Mouse (Mus musculus) brain, embryonic 14.5 days (tissue): ENCODE measurements at regions not wholly inside any gene's neighbourhood (a gene's known extent, or its start where the extent isn't known, plus 50 kb on each side); places are given as distances from the start of the nearest gene placed in this dataset.

Experiments
- CTCF ChIP-seq: fragments of 200-500 bp; IDR thresholded peaks from 2 replicates; pipeline ENCODE4 v1.5.1; 2012; ENCODE audit warnings: inconsistent platforms, mild to moderate bottlenecking, moderate library complexity, borderline replicate concordance; ENCODE audit not compliant: insufficient read depth, insufficient read length; ENCODE audit errors: extremely low read depth
- POLR2A ChIP-seq: fragments of 200-500 bp; IDR thresholded peaks from 2 replicates; pipeline ENCODE4 v1.6.1; 2012; ENCODE audit warnings: mild to moderate bottlenecking, inconsistent platforms, borderline replicate concordance; ENCODE audit not compliant: poor library complexity, insufficient read depth, insufficient read length, severe bottlenecking; ENCODE audit errors: extremely low read depth

DNA sequence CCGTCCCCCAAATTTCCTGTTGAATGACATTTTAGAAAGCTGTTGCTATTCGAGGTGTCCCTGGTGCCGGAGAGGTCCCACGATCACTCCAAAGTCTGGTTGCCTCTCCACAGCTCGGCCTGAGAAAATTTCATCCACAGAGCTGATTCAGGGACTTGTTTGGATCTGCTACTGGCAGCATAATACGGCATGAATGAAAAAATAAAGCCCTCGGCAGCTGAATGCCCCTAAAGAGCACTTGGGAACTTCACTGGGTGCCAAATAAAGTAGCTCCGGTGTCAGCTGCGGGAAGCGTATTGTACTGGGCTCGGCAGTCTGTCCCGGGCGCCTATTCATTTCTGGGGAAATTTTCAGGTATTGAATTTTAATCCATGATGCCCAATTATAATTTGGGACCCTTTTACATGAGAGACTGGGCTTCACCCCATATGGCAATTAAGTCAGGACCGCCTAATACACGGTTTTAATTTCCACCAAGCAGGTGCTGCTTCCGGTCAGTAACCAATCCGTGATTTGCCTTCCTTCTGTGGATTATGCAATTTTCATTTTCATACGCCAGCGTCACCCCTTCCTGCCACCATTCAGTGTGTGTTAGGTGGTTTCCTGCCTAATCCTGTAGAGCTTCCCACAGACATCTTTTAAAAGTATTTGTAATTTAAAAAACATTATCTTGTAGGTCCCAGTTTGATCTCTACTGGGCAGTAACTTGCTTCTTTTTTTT, 200.7 kb upstream of the Adgrl2 start:
- TF ChIP-seq POLR2A (no peak), CTCF (no peak)
